Mouse (Mus musculus): Measurements from ENCODE around the gene Zc3h8.
A peak's percentile ranks its signal among the peaks of the same experiment; 100 is the strongest.

Zc3h8 gene

DNA sequence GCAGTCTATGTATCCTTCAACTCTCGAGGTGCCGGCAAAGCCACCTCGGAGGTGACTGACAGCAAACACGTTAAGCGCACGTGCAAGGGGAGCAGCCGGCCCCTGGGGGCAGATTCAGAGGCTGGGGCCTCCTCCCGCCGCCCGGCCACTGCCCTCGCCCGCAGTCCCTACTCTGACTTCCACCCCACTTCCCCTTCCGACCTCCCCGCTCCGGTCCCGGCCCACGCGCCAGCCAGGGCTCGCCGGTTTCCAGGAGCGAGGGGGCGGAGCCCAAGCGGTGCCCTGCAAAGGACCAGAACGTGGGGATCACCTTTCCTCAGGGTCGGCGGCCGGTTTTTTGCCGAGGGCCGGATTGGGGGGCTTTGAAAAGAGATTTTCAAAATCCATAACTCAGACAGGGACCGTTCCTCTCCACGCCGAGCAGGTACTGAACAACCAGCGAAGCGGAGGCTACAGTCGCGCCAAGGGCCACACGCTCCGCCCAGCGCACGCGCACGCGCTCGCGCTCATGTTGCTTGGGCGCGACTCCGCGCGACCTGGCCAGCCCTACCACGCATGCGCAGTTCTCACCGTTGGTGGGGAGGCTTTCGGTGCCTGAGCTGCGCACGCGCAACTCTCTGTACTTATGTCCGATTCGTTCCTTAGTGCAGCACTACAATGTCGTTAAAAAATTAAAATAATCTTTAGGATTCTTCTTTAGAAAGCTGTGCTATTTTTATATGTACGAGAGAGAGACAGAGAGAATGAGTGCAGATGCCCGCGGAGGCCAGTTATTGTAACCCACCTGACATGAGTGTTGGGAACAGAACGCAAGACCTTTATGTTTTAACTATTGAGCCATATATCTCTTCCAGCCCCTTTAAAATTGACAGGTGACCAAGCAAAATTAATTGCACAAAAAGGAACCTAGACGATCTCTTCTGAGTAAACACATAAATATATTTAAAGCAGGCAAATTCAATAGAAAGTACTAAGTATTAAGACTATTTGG lies at the start of gene Zc3h8:
Gene Zc3h8, minus strand, starts transcription at position 540 of the 991 bp plus-strand sequence.
- peak; percentile 96 for DNase-seq (ENCODE audit: inconsistent ontology term)

DNA sequence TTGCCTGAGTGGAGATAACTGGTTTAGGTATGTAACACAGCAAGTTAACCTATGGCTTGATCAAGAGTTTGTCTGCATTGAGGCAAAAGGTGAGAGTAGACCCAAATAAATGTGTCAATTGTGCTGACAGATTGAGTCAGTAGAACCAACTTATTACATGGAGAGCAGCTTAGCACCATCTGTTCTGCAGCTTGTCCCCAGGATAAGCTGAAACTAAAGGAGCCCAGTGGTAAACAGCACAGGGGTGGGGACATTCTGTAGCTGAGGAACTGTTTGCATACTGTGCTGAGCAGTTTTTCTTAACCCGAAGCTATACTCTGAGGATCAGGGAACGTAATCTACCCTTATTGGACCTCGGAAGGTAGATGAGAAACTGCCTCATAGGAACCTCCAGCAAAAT lies 40.9 kb upstream of the Zc3h8 start:
- DNase-seq (ENCODE audit: inconsistent ontology term): no peak

DNA sequence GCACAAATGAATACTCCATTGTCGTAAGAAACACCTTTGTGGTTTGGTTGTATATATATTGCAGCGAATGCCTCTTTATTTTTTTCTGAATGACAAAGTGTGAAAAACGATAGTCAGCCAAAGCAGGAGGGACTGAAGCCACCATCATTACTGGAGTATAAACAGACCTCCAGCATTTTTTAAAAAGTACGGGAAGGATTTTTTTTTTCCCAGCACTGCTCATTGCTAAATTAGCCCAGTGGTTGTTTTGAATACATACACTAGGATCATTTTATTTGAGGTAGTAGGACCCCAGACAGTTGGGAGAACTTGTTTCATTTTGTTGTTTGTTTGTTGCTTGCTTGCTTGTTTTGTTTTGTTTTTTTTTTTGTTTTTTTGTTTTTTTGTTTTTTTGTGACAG lies 31.7 kb upstream of the Zc3h8 start:
- no peak for DNase-seq (ENCODE audit: inconsistent ontology term)

DNA sequence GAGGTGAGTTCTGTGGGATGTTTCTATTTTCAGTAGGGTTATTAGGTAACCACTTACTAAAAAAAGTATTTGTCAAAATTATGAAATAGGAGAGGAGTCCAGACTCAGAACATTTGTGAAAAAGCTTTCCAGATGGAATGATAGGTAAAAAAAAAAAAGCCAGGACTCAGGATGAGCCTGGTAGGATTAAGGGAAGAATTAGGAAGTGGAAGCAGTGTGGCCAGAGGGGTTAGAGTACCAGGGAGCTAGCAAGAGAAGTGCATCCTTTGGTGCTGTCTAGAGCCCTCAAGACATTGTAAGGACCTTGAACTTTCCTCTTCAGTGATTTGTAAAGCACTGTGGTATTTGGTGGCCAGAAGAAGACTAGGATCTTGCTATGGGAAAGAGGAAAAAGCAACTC lies 28.4 kb upstream of the Zc3h8 start:
- no peak for DNase-seq (ENCODE audit: inconsistent ontology term)

DNA sequence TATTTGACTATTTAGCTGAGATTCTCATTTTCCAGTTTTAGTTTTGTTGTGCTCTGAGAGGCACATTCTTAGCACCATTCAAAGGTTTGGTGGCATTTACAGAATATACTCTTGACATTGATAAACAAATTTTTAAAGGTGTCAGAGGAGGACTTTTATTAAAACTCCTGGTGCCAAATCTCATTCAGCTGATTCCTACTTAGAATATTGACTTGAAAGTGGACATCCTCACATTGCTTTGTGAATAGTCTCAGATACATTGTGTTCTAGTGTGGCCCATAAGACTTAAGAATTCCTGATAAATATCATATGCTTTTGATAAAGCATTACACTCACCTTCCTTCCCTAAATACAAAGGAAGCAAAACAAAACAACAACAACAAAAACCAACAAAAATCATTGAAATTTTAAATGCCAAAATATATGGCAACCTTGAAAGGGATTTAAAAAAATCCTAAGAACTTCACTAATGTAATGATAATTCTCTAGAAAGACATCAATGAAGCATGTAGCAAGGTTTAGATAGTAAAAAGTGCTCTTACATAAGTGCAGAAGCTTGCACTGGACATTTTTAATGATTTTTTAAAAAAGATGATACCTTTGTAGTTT lies 24.7 kb upstream of the Zc3h8 start:
- DNase-seq (ENCODE audit: inconsistent ontology term): no peak

DNA sequence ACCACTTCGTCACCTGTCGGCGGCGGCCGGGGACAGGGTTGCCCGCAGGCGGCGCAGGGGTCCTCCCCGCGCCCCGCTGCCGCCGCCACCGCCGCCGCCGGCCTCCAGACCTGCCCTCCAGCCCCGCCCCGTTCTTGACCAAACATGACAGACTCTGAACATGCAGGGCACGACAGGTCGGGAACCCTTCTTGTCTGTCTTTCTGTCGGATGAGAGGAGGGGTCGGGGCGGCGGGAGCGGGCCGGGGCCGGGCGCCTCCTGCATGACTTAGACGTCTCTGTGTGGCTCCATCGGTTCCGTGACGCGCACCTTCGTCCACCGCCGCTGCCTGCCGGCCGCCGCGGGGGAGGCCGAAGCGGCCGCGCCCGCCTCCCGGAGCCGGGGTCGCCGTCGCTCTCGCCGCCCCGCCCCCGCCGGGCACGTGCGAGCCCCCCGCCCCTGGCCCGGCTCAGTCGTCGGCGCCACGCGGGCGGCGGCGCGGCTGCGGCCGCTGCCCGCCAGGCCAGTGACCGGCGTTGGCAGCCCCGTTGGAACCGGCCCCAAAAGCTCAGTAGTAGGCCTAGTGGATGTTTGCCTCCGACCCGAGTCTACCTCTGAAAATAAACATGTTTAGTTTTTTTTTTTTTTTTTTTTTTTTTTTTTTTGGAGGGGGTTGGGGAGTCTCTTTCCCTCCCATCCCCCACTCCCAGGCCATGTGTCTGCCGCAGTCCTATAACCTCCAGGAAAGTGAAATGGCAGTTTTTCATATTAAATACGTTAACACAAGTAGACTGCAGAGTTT lies 24.0 kb upstream of the Zc3h8 start, which contains the start of gene Gm10762:
Gene Gm10762, minus strand, starts transcription at position 65 of the 781 bp plus-strand sequence.
- DNase-seq (ENCODE audit: inconsistent ontology term): peak; percentile 87

DNA sequence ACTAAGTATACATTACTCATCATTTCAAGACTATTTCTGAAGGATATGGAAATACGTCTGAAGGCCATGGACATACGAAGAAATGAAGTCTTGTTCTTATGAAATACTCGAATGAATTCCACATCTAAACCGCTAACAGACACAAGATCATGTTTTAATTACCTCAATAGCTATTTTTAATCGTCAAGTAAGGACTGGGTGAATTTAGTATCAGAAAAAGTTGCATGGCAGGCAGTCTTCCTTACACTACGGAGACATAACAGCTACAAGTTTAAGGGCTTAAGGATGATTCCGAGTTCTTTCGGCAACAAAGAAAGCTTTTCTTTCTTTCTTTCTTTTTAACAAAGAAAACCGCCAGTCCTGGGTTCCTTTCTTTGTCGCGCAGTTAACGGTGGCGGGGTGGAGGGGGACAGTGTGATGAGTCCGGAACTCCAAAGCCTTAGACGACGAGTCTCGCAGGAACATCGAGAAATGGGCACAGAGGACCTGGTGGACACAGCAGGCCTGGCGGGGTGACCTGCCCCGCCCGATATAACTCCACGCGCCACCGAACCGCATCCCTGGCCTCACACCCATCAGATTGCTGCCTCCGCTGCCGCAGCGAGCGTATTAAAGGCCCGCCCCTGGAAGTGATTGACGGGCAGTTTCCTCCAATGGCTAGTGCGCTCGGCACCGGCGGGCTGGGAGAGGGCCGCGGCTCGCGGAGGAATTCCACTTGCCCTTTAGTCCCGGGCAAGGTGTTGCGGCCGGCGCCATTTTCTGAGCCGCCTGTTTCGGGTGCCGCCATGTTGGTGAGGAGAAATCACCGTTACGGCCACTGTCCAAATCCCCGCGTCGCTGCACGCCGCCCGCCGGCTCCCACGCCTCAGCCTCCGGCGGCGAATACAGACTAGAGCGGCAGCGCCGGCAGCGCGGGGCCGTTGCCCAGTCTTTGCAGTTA lies 23.0 kb upstream of the Zc3h8 start, which contains the start of gene Zc3h6:
Gene Zc3h6, plus strand, starts transcription at position 762 of the 940 bp plus-strand sequence.
- peak; percentile 99 for DNase-seq (ENCODE audit: inconsistent ontology term)

DNA sequence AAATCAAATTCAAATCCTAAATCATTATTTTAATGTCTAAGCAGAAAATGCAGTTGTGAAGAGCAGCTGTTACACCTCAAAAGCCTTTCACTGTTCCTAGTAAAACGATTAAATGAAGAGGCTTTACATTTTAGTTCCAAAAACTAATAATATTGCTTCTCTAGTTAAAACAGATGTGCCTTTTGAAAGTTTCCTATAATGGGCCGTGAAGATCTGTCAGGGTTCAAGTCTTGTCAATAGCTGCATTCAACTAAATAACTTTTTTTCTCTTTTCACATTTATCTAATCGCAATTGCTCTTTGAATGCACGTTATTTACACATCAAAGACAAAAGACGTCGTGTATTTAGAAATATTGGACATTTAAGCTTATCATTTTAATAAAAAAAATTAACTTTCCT lies 22.4 kb upstream of the Zc3h8 start:
- DNase-seq (ENCODE audit: inconsistent ontology term): no peak

DNA sequence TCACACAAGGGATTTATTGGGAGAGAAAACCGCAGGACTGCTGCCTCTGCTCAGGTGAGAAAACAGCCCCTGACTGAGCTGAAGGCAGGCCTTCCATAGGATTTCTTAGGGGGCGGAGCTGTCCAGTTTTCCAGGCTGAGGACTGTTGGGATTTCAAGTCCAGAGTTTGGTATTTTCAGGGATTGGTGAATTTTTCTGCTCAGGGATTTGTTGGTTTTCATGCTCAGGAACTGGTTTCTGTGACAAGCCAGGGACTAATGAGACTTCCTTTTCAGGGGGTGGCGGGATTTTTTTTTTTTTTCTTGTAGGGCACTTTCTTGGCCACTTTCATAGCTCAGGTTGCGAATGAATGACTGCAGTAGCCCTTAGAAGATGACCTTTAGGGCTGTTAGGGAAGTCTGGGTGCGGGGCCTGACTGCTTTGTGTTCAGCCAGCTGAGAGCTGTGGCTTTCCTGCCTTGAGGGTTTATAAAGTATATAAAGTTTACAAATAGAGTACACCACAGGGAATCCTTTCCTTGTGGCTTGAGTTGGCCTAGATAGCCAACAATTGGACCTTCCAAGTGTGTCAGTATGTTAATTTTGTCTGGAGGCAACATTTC lies 21.7 kb upstream of the Zc3h8 start:
- DNase-seq (ENCODE audit: inconsistent ontology term): no peak

DNA sequence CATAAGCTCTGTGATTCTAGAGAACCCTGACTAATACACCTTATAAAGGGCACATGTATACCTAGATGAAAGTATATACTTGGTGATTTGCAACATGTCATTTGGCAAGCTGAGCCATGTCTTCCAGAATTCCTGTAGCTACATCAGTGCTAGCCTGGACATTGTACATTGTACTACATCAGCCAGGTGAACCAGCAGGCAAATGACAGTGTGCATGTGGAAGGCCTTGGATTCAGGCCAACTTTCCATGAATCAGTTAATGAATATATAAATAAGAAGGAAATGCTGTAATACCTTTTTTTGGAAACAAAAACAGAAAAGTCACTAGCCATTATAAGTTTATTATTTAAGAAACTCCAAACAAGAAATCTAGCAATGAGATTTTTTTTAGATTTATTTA lies 10.3 kb upstream of the Zc3h8 start:
- no peak for DNase-seq (ENCODE audit: inconsistent ontology term)

DNA sequence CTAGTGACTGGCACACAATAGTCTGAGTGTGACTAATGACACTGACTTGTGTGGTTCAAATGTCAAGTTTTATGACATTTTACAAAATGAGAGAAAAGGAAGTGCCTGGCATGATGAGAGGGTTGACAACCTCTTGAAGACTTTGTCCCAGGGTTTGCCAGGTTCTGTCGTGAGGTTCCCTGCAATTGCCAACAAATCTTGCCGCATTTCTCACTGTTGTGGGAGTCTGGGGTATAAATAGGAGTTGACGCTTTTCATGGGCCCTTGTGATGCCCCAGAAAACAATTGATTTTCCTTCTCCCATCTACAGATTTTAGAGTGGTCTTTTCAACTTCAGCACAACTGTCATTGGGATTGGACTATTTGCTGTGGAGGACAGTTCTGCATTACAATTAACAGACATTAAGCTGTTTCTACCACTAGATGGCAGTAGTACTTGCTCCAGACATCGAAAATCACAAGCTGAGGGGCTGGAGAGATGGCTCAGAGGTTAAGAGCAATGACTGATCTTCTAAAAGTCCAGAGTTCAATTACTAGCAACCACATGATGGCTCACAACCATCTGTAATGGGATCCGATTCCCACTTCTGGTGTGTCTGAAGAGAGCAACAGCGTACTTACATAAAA lies 4.2 kb upstream of the Zc3h8 start:
- peak; percentile 33 for DNase-seq (ENCODE audit: inconsistent ontology term)

DNA sequence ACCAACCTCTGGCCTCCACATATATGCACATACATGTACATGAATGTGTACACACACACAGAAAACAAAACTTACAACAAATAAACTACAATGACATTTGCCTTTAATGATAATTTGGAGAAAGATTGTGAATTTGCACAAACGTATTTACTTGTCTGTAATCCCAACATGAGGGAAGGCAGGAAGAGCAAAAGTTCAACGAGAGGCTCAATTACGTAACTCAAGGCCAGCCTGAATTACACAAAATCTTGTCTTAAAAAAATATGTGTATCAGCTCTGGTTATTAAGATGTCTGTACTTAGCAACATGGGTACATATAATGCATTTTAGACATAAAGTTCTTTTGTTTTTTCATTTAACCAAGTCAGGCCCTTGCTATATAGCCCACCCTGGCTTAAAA lies 7.6 kb downstream of the Zc3h8 start:
- DNase-seq (ENCODE audit: inconsistent ontology term): no peak

DNA sequence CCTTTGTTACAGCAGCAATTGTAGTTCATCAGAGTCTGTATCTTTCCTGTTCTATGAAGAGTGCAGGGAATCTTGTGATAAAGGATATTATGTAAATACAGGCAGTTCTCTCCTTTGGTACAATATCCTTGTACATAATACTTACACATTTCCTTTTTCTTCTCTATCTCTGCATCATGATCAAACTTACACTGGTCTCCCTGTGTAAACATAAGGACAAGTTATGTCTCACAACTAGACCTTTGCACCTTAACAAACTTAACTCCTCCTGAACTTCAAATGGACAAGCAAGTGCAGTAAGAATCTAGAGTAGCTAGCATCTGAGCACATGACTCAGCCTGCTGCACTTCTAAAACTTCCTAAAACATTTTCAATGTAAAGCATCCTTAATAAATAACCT lies 13.2 kb downstream of the Zc3h8 start:
- no peak for DNase-seq (ENCODE audit: inconsistent ontology term)

DNA sequence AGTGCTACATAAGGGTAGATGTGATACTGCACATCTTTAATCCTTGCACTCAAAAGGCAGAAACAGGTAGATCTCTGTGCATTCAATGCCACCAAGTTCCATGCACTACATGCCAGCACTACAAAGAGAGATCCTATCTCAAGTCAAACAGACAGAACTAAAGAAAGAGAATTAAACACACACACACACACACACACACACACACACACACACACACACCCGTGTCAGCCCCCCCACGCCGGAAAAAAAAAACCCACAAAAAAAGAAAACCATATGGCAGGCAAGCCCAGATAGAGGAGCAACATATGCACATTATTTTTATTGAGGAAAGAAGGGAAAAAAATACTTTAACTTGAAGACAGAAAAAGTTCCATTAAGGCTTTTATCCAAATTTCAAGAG lies 15.4 kb downstream of the Zc3h8 start:
- DNase-seq (ENCODE audit: inconsistent ontology term): no peak

DNA sequence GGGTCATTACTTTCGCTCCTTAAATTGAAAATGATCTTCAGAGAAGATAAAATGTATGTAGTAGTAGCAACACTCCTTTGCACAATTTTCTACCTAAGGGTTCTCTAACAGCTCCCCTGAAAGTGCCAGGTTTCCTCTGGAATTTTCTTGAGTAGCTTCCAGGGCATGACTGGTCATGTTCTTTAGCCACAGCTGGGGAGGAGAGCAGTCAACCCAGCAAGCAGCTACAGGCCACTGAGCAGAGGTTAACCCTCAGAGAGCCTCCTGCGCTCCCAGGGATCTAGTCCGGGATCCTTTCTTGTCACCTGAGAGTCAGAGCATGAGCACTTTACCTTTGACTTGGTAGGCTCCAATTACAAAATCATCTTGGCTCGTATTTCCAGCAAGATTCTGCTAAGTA lies 19.1 kb downstream of the Zc3h8 start:
- DNase-seq (ENCODE audit: inconsistent ontology term): no peak

DNA sequence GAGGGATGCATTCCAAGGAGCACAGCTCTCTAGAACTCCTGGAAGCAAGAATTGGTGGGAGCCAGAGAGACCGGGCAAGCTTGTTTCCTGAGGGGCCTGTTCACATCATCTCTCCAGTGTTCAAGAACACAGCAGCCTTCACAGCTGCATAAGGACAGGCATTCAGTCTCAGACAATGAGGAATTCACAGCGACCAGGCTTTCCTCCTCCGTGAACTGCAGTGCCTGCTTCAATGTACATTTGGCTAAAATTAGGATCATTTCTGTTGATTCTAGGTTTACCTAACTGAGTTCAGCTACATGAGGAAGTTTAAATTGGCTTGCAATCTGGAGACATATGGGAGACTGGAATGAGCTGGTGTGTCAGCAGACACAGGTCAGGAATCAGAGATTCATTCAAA lies 27.3 kb downstream of the Zc3h8 start:
- DNase-seq (ENCODE audit: inconsistent ontology term): no peak

DNA sequence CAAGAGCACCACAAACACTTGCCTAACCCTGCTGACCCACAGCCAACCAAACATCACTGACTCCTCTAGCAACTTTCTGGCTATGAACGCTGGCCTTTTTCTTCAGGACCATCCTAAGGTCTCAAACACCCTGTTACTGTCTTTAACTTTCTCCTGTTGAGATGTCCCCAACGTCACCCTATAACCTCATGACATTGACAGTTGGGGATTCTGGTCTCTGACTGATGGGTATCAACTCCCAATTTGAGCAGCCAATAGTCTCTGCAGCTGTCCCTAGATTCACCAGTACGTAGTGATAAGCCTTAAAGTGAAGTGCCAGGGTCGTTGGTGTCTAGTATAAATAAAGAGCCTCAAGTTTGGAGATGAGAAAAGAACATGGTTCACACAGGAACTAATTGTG lies 28.9 kb downstream of the Zc3h8 start:
- no peak for DNase-seq (ENCODE audit: inconsistent ontology term)

DNA sequence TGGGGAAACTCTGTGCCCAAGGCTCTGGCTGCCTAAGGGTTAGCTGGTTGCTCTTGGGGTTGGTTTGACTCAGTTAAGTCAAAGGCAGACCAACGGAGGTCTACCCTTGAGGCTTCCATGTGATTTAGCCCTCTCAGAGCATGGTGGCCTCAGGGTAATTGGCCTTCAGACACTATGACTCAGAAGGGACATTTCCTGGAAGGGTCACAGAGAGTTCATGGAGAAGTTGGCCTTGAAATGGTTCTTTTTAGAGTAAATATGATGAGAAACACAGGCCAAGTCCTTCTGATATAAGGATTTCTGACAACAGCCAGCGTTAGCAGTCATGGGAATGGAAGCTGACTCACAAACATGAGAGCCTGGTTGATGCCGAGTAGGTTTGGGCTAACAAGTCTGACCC lies 40.2 kb downstream of the Zc3h8 start:
- DNase-seq (ENCODE audit: inconsistent ontology term): peak; percentile 56

DNA sequence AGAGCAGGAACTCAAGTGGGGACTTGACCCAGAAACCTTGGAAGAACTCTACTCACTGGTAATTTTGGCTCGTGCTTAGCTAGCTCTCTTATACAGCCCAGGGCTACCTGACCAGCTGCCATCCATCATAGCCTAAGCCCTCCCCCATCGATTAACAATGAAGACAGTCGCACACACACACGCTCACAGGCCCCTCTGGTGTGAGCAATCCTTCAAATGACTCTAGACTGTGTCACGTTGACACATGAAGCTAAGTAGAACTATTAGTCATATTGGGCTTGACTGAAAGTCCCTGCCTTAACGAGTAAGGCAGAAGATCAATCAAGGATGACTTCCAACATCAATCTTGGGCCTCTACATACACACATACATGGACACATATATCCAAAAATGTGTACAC lies 41.0 kb downstream of the Zc3h8 start:
- DNase-seq (ENCODE audit: inconsistent ontology term): no peak

DNA sequence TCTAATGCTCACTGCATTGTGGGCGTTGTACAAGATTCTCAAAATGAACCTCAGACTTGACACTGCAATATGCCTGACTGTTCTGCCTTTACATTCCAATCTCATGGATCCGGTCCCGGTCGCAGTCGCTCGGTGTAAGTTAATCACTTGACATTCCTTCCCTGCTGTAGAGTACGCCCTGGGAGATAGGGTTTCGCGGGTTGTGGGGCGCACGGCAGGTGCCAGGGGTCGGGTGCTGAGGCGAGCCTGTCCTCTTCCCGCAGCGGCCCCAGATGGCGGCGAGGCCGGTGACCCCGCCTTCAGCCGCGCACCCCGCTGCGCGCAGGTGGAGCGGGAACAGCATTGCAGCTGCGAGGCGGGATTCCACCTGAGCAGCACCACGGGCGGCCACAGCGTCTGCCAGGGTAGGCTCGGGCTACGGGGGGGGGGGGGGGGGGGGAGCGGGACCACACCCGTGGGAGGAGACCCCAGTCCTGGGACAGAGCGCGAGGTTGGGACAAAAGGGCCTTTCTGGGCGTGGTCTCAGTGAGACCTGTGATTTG lies 51.6 kb downstream of the Zc3h8 start:
- DNase-seq (ENCODE audit: inconsistent ontology term): peak; percentile 35
